Mouse (Mus musculus): ENCODE data around the gene Entpd7. TPM values are rescaled to one million over a fixed set of nuclear protein-coding genes. Genes with fewer than 3 reads are reported as not detected.

Gene Entpd7
- total RNA-seq, 2 experiments from 2014 or later, result 2.7 to 3.3 TPM

DNA sequence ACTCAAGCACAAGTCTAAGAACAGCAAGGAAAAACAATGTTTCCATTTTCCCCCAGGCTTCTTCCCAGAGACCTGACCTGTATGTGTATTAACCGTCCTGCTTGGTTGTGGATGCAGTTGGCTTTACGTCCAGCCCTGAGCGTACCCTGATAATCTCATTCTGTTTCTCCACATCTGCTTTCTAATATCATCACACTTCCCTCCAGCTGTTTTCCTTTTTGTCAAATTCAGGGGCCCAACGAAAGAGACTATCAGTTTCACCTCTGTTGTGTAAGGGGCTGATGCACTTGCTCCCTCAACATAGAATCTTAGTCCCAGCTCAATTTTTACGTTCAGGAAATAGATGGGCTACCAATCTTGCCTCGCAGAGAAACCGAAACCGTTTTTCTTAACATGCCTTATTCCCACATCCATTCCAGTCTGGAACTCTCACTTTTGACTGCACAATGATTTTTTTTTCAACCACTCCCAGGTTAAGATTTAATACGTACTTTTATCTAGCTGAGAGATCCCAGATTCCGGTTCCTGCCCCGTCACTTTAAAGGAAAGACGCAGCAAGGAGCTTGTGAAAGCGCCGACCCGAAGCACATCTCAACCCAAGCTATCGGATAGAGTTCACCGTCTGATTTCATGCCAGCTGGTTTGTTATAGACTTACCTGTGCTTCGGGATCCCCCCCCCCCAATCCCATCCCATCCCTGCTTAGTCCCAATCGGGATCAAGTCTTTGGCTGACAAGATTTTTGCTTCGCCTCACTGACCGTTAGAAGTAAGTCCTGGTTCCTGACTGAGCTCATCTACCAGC is 15.8 kb upstream of the Entpd7 start:
- intact Hi-C loops (cut with DNase I; ENCODE audit: low total_unique reads), result no loop called here

DNA sequence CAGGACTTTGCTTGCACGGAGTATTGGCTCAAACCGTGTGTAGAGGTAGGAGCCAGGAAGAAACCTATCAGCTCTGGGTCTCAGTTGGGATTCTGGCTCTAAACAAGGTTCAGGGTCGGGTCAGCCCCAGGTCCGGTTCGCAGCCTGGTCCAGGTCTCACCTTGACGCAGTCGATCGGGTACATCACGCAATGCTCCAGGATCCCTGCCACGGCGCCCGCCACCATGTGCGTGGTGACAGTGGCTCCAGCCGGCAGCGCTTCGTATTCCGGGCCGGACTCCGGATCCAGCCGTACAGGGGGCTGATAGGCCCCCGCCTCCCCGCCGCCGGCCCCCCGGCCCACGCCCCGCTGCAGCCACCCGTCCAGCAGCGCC is 15.2 kb upstream of the Entpd7 start:
- intact Hi-C loops (cut with DNase I; ENCODE audit: low total_unique reads), result no loop called here
- no peak for DNase-seq

More for the DNA sequence above, 15.8 kb upstream of the Entpd7 start:
- no peak for DNase-seq

- intact Hi-C loops (cut with DNase I; ENCODE audit: low total_unique reads), result no loop called here
- DNase-seq, result peak; percentile 98
Observed at GRCm38 (mm10) chr19:43674730-43675524, 14.5 kb upstream of the Entpd7 start, which contains the start of gene Slc25a28. TSS of gene Slc25a28 (minus strand) at chr19:43674881.

- no peak for DNase-seq
- intact Hi-C loops (cut with DNase I; ENCODE audit: low total_unique reads), result no loop called here
Observed at GRCm38 (mm10) chr19:43675525-43676400, 13.7 kb upstream of the Entpd7 start.

DNA sequence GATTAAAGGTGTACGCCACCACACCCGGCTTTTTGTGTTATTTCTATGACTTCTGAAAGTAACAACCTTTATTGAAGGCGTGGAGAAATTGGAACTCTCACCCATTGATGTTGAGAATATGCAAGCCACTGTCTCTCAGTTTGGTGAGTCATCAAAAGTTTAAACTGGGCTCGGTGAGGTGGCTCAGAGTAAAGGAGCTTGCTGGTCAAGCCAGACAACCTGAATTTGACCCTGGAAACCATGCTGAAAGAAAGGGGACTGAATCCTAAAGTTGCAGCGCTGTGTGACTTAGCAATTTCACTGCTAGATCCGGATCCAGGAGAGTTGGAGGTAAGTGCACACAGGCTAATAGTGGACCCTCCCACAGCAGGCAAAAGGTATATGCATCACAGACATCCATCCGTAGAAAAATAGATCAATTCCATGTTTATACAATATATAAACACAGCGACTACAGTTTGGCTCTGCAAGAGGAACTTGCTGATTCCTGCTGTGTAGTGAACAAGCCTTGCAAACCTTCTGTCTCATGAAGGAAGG is 10.9 kb upstream of the Entpd7 start:
- intact Hi-C loops (cut with DNase I; ENCODE audit: low total_unique reads), result no loop called here
- DNase-seq, result no peak

GRCm38 (mm10) chr19:43679474-43679981 is 9.9 kb upstream of the Entpd7 start:
- DNase-seq, result no peak
- intact Hi-C loops (cut with DNase I; ENCODE audit: low total_unique reads), result no loop called here

DNA sequence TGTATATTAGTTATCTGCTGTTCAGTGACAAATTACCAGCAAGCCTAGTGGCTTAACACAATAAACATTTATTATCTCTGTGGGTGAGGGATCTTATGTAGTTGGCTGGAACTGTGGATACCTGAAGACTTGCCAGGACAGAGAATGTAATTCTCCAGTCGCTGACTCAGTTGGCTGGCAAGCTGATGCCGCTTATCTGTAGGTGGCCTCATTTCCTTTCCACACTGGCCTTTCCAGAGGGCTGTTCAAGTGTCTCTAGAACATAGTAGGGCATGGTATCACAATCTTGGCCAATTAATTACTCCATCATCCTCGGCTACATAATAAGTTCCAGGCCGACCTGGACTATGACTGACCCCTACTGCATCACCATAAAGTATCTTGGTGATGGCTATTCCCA is 7.9 kb upstream of the Entpd7 start:
- intact Hi-C loops (cut with DNase I; ENCODE audit: low total_unique reads), result no loop called here
- DNase-seq, result no peak

DNA sequence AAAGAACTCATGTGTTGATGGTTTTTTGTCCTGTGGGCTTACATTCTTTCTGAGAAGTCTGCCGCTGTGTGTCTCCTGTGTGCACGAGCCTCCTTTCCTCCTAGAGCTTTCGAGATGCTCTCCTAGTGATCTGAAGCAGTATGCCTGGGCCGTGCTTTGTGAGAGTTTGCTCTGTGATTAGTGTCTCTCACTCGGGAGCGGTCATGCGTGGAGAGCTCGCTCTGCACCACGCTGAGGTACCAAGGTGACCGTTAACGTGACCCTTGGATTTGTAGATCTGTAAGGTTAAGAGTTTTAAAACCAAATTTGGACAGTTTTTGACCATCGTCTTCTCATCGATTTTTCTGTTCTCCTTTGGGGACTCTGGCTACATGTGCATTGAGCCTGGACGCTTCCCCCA is 3.3 kb downstream of the Entpd7 start:
- intact Hi-C loops (cut with DNase I; ENCODE audit: low total_unique reads), result no loop called here
- DNase-seq, result no peak

DNA sequence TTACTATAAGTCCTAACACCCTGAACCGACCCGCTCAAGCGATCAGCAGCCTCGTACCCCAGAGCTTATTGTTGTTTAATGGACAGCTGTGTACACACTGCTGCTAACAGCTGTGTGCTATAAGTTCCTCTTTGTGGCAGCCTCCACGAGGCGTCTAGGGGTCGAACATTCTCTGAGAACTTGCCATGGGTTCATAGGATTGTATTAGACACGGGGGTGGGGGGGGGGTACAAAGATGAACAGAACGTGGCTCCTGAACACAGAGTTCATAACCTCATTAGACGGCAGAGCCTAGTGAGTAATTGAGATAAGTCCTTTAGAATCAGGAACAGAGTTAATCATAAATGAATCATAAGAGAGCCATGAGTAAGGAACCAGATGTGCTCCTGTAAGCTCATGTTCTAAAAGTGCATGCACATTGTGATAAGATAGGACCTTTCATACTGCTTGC is 6.1 kb downstream of the Entpd7 start:
- DNase-seq, result no peak
- intact Hi-C loops (cut with DNase I; ENCODE audit: low total_unique reads), result no loop called here

- DNase-seq, result no peak
- intact Hi-C loops (cut with DNase I; ENCODE audit: low total_unique reads), result no loop called here
Observed at GRCm38 (mm10) chr19:43697666-43698370, 8.3 kb downstream of the Entpd7 start.

DNA sequence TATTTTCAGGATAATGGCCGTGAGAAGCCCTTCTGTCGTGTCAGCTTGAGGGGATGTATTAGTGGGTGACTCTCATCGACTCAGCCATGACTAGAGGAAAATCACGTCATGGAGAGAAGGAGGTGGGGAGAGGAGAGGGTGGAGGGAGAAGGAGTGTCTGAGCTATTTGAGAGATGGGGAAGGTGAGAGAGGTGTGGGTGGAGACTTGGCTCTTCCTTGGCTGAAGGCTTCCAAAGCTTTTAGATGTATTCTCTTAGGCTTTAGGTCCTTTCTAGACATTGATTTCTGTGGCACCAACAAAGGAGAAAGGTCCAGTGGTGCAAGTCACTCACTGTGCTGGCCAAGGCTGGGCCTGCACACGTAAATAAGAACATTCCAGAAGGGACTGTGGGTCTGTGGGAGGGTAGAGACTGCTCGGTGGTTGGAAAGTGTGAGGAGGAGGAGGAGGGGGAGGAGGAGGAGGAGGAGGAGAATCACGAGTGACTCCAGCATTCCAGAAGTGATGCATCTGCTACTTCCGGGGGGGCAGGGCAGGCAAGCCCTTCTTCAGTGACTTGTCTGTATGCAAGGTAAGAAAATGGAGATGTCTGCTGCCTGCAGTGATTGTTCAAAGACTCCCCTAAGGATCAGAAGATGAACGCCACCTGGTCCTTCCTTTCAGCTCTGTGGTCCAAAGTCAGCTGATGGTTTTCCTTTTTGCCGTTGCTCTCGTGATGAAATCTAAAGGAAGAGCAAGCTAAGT is 9.7 kb downstream of the Entpd7 start:
- intact Hi-C loops (cut with DNase I; ENCODE audit: low total_unique reads), result no loop called here
- no peak for DNase-seq

GRCm38 (mm10) chr19:43699763-43700155 is 10.3 kb downstream of the Entpd7 start:
- DNase-seq, result no peak
- intact Hi-C loops (cut with DNase I; ENCODE audit: low total_unique reads), result no loop called here

DNA sequence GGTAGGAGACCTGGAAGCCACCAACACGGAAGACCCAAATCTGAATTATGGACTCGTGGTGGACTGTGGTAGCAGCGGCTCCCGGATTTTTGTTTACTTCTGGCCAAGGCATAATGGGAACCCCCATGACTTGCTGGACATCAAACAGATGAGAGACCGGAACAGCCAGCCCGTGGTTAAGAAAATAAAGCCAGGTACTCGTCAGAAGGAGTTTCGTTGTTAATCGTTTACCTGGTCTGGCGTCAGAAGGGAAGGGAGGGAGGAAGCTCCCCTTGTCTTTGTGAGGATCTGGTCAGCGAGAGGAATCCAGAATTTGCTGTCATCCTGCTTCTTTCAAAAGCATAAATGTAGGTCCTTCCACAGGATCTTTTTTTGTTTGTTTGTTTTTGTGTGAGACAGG is 14.7 kb downstream of the Entpd7 start:
- DNase-seq, result no peak
- intact Hi-C loops (cut with DNase I; ENCODE audit: low total_unique reads), result no loop called here

- DNase-seq, result no peak
- intact Hi-C loops (cut with DNase I; ENCODE audit: low total_unique reads), result no loop called here
Observed at GRCm38 (mm10) chr19:43704787-43705497, 15.5 kb downstream of the Entpd7 start.

- no peak for DNase-seq
- intact Hi-C loops (cut with DNase I; ENCODE audit: low total_unique reads), result no loop called here
Observed at GRCm38 (mm10) chr19:43708206-43708605, 18.7 kb downstream of the Entpd7 start.

DNA sequence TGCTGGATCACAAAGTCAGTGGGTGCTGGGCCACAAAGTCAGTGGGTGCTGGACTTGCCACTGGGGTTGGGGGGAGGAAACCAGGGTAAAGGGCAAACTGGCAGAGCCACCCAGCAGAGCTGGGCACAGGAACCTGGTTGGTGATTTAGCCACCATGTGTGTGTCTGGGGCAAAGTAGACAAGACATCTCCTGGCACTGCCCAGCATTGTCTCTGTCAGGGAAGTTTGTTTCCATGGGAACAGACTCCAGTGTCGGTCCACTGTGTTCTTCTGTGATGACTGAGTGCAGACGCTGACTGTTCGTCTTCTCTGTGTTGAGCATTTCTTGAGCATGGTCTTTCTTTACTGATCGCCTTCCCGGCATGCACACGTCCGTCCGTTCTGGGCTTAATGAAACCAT is 19.8 kb downstream of the Entpd7 start:
- no peak for DNase-seq
- intact Hi-C loops (cut with DNase I; ENCODE audit: low total_unique reads), result no loop called here

DNA sequence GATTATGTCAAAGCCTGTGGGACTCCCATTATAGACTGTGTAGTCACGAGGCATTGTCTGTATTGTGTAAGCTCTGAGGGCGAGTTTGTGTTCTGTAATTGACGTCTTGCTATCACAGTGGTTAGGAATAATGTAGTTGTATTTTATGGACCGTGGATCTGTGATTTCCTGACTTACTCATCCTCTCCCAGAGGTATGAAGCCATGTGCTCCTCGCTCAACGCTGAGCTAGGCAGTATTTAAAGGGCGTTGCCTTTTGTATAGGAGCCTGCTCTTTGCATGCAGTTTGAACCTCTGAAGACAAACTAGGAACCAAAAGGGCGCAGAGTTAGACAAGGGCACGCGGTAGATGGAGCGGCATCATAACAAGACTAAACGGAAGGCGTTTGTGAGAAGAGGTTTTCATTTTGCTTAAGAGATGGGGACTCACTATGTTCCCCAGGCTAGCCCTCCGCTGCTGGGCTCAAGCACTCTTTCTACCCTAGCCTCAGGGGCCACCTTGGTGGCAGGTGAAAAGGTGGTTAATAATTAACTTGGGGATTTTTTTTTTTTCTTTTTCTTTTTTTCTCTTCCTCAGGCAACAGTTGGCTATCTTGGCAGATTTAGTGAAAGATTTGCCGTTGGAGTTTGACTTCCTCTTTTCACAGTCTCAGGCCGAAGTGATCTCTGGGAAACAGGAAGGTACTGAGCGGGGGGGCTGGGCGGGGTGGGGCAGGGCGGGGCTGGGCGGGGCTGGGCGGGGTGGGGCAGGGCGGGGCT is 21.9 kb downstream of the Entpd7 start:
- intact Hi-C loops (cut with DNase I; ENCODE audit: low total_unique reads), result no loop called here
- no peak for DNase-seq

Data from gastrocnemius, postnatal 14 days (tissue).